Mouse (Mus musculus) liver, postnatal 0 days (tissue): ENCODE measurements around the gene Flt1.

Source experiments
- CTCF ChIP-seq: sonication (generic); IDR thresholded peaks from 2 replicates; pipeline ENCODE4 v1.5.1; 2016; ENCODE audit warnings: antibody characterized with exemption, low read depth
- EP300 ChIP-seq: IDR thresholded peaks from 2 replicates; pipeline ENCODE4 v1.6.1; 2016; ENCODE audit warnings: antibody characterized with exemption, low read depth, mild to moderate bottlenecking

GRCm38 (mm10) chr5:147736766-147737280, 11.0 kb upstream of the Flt1 start:
- TF ChIP-seq CTCF (no peak), EP300 (no peak)
